Mouse (Mus musculus) G1E (cell line): ENCODE measurements around the gene Tas2r138. TPM values are rescaled to one million over a fixed set of nuclear protein-coding genes. Genes with fewer than 3 reads are reported as not detected.

Source experiments
- ATAC-seq: 2 replicates; pipeline ENCODE4 v1.8.0; 2016; ENCODE audit warnings: mild to moderate bottlenecking; ENCODE audit not compliant: insufficient number of reproducible peaks, poor library complexity, low FRiP score, severe bottlenecking; ENCODE audit errors: extremely low read depth
- DNase-seq: peaks from one replicate; pipeline ENCODE4 v3.0.0; 2012; ENCODE audit warnings: low spot score
- H3K27me3 ChIP-seq: 2 replicates; pipeline ENCODE4 v1.6.1; 2012; ENCODE audit warnings: mild to moderate bottlenecking, low read length, inconsistent platforms; ENCODE audit not compliant: insufficient read depth
- H3K36me3 ChIP-seq: replicated peaks from 2 replicates; pipeline ENCODE3; 2012; ENCODE audit warnings: mild to moderate bottlenecking, inconsistent platforms
- H3K4me1 ChIP-seq: 2 replicates; pipeline ENCODE4 v1.6.1; 2012; ENCODE audit warnings: low read depth, low read length, inconsistent platforms, mixed read lengths; ENCODE audit not compliant: insufficient read depth
- H3K4me3 ChIP-seq: 2 replicates; pipeline ENCODE4 v1.5.1; 2012; ENCODE audit warnings: low read depth, mild to moderate bottlenecking, inconsistent platforms, low read length, moderate library complexity, mixed read lengths
- H3K9me3 ChIP-seq: replicated peaks from 2 replicates; pipeline ENCODE4 v1.6.1; 2012; ENCODE audit warnings: inconsistent platforms
- CTCF ChIP-seq: IDR thresholded peaks from 2 replicates; pipeline ENCODE4 v1.5.1; 2012; ENCODE audit warnings: low read depth, low read length, inconsistent platforms, mixed read lengths
- GATA1 ChIP-seq: IDR thresholded peaks from 2 replicates; pipeline ENCODE4 v1.6.1; 2012; ENCODE audit warnings: borderline replicate concordance, low read length, inconsistent platforms, mixed read lengths
- GATA2 ChIP-seq: IDR thresholded peaks from 2 replicates; pipeline ENCODE4 v1.6.1; 2012; ENCODE audit warnings: low read depth, low read length, inconsistent platforms, borderline replicate concordance
- POLR2AphosphoS5 ChIP-seq: IDR thresholded peaks from 2 replicates; pipeline ENCODE4 v1.6.1; 2012; ENCODE audit warnings: low read depth, low read length, inconsistent platforms; ENCODE audit not compliant: insufficient replicate concordance
- TAL1 ChIP-seq: conservative IDR thresholded peaks from 2 replicates; pipeline ENCODE4 v1.6.1; 2012; ENCODE audit warnings: low read depth, low read length, inconsistent platforms, mixed read lengths
- polyA plus RNA-seq: library from polyadenylated mRNA; stranded (reverse); fragments of >175 nt; gene quantifications from 2 replicates; pipeline ENCODE4 v1.2.3, GENCODE M21; 2012
- total RNA-seq, 2 experiments: library from RNA; stranded (forward) in 1 of 2; stranded (reverse) in 1 of 2; fragments of 200-1000 nt in 1 of 2; fragments of >200 nt in 1 of 2; fragmentation: Nextera tagmentation in 1 of 2; gene quantifications; 2 replicates each; pipeline ENCODE4 v1.2.3; 2014 to 2017

Gene Tas2r138
- total RNA-seq (2014; fragmentation: Nextera tagmentation), result not detected in 2 replicates
- 0.12 TPM in 1 of 2 replicates, not detected in the other for total RNA-seq (2017)
- not detected in 2 replicates for polyA plus RNA-seq

- H3K4me1 ChIP-seq, result no peaks in the 10 kb centered on the region
- no peaks in the 10 kb centered on the region for H3K9me3 ChIP-seq
- no peak for TF ChIP-seq TAL1
- no peak for TF ChIP-seq GATA2
- TF ChIP-seq CTCF, result no peak
- no peak for TF ChIP-seq GATA1
- TF ChIP-seq POLR2AphosphoS5, result no peak
- no peaks in the 10 kb centered on the region for H3K36me3 ChIP-seq
- no peak for DNase-seq
- H3K4me3 ChIP-seq, result no peak within 1 kb of the TSS
- ATAC-seq, result no peak
- no peaks in the 10 kb centered on the region for H3K27me3 ChIP-seq
These were observed at the start of gene Tas2r138 for GRCm38 (mm10) chr6:40613260-40613852. Gene Tas2r138 (minus strand): TSS chr6:40613310.

DNA sequence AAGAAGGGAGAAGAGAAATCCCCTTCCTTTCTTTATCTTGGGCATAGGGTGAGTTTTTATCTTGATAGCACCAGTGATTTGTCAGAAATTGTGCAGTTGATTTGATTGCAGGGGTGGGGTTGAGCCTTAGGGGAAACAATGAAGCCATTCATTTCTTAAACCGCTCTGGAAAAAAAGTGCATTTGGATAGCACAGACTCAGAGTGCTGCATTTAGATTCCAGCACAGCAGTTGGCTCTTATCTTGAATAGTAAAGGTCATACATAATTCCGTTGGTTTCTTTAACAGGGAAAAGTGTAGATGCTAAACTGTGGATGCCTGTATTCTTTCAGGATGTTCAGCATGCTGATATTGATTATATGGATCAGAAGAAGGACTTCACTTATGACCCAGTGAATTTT lies 47.8 kb upstream of the Tas2r138 start:
- H3K9me3 ChIP-seq, result no peaks in the 10 kb centered on the region
- ATAC-seq (no peak), DNase-seq (no peak)
- no peak overlapping the region for H3K4me3 ChIP-seq
- TF ChIP-seq CTCF, result no peak
- no peak for TF ChIP-seq POLR2AphosphoS5
- H3K36me3 ChIP-seq, result no peaks in the 10 kb centered on the region
- H3K27me3 ChIP-seq, result no peaks in the 10 kb centered on the region
- H3K4me1 ChIP-seq, result no peaks in the 10 kb centered on the region

GRCm38 (mm10) chr6:40650953-40651352 lies 37.8 kb upstream of the Tas2r138 start:
- Histone ChIP-seq H3K4me1 (no peaks in the 10 kb centered on the region), H3K27me3 (no peaks in the 10 kb centered on the region), H3K36me3 (no peaks in the 10 kb centered on the region), H3K4me3 (no peak overlapping the region), H3K9me3 (no peaks in the 10 kb centered on the region)
- TF ChIP-seq GATA1 (no peak), TAL1 (no peak), GATA2 (no peak), CTCF (no peak), POLR2AphosphoS5 (no peak)
- DNase-seq (no peak), ATAC-seq (no peak)

DNA sequence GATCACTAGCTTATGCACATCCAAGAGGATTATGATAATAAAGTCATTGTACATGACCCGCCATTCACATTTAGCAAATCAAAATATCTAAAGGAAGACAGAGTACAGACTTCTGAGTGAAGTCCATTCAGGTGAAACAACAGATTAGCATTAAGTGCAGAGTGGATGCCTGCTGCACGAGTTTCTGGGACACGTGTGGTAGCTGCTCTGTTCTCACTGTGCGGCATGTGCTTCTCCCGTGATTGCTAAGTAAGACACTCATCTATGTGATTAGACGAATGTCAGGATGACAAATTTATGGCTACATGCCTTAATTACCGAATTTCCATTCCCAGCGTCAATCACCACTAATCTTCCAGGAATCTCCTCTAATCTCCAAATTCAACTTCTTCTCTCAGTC lies 32.6 kb upstream of the Tas2r138 start:
- H3K4me3 ChIP-seq, result no peak overlapping the region
- no peak for ATAC-seq
- H3K9me3 ChIP-seq, result no peaks in the 10 kb centered on the region
- no peaks in the 10 kb centered on the region for H3K4me1 ChIP-seq
- H3K36me3 ChIP-seq, result no peaks in the 10 kb centered on the region
- TF ChIP-seq TAL1 (no peak), CTCF (no peak), POLR2AphosphoS5 (no peak), GATA2 (no peak), GATA1 (no peak)
- DNase-seq, result no peak
- no peaks in the 10 kb centered on the region; the same call in 1 of the 2 replicates for H3K27me3 ChIP-seq

- H3K4me3 ChIP-seq, result no peak overlapping the region
- no peaks in the 10 kb centered on the region for H3K4me1 ChIP-seq
- H3K27me3 ChIP-seq, result no peaks in the 10 kb centered on the region; the same call in 1 of the 2 replicates
- no peak for ATAC-seq
- no peaks in the 10 kb centered on the region for H3K9me3 ChIP-seq
- no peaks in the 10 kb centered on the region for H3K36me3 ChIP-seq
- TF ChIP-seq TAL1, result no peak
- no peak for TF ChIP-seq POLR2AphosphoS5
- TF ChIP-seq GATA2, result no peak
- TF ChIP-seq CTCF, result no peak
- TF ChIP-seq GATA1, result no peak
- no peak for DNase-seq
These were observed 27.8 kb upstream of the Tas2r138 start for GRCm38 (mm10) chr6:40640710-40641538.

DNA sequence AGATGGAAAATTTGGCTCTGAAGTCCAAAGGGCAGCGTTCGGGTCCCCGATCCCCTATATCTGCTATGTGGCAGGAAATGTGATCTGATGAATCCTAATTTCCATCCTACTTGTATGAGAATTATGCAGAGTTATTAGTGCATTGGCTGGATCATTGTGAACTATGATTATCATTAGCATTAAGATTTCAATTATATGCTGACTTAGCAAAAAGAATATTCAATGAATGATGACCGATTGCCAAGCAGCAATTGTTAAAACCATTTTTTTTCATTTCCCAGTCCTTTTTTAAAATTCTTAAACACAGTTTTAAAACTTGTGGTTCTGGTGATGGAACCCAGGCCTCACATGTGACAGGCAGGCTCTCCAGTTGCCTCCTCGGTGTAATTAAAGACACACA lies 24.6 kb upstream of the Tas2r138 start:
- Histone ChIP-seq H3K27me3 (no peaks in the 10 kb centered on the region), H3K4me3 (no peak overlapping the region), H3K9me3 (no peaks in the 10 kb centered on the region), H3K36me3 (no peaks in the 10 kb centered on the region), H3K4me1 (no peaks in the 10 kb centered on the region)
- DNase-seq (no peak), ATAC-seq (no peak)
- TF ChIP-seq CTCF, result no peak
- no peak for TF ChIP-seq POLR2AphosphoS5
- no peak for TF ChIP-seq TAL1
- TF ChIP-seq GATA2, result no peak
